Mouse (Mus musculus) retina, embryonic 14.5 days (tissue): Measurements from ENCODE around the gene Gna11.

Experiments used
- DNase-seq: peaks from one replicate; pipeline ENCODE4 v3.0.0-alpha.2; 2015; ENCODE audit warnings: low spot score

The Gna11 gene

GRCm38 (mm10) chr10:81545161-81545747 lies at the start of gene Gna11:
Gna11 (minus strand) TSS chr10:81545190.
- peak; percentile 99 for DNase-seq

- DNase-seq, result no peak
These were observed 48.9 kb upstream of the Gna11 start for GRCm38 (mm10) chr10:81593935-81594334.

GRCm38 (mm10) chr10:81593223-81593622 lies 48.2 kb upstream of the Gna11 start:
- no peak for DNase-seq

GRCm38 (mm10) chr10:81592631-81593030 lies 47.6 kb upstream of the Gna11 start:
- no peak for DNase-seq

- no peak for DNase-seq
These were observed 46.9 kb upstream of the Gna11 start for GRCm38 (mm10) chr10:81591846-81592245.

GRCm38 (mm10) chr10:81588739-81589138 lies 43.7 kb upstream of the Gna11 start:
- no peak for DNase-seq

- no peak for DNase-seq
These were observed 38.4 kb upstream of the Gna11 start for GRCm38 (mm10) chr10:81583347-81583746.

GRCm38 (mm10) chr10:81580441-81581070 lies 35.6 kb upstream of the Gna11 start:
- peak; percentile 41 for DNase-seq

GRCm38 (mm10) chr10:81579967-81580366 lies 35.0 kb upstream of the Gna11 start:
- no peak for DNase-seq

- no peak for DNase-seq
These were observed 30.7 kb upstream of the Gna11 start for GRCm38 (mm10) chr10:81575695-81576094.

- peak; percentile 62 for DNase-seq
These were observed 30.2 kb upstream of the Gna11 start for GRCm38 (mm10) chr10:81575208-81575631.

GRCm38 (mm10) chr10:81574081-81575056 lies 29.4 kb upstream of the Gna11 start, which contains the start of gene Tle2:
Tle2 (plus strand) TSS chr10:81574561.
- no peak for DNase-seq

GRCm38 (mm10) chr10:81572975-81573374 lies 28.0 kb upstream of the Gna11 start:
- DNase-seq, result no peak

- DNase-seq, result no peak
These were observed 27.2 kb upstream of the Gna11 start for GRCm38 (mm10) chr10:81572133-81572671.

GRCm38 (mm10) chr10:81571501-81571876 lies 26.5 kb upstream of the Gna11 start:
- peak; percentile 99 for DNase-seq

- peak; percentile 99 for DNase-seq
These were observed 26.0 kb upstream of the Gna11 start for GRCm38 (mm10) chr10:81570831-81571500.

GRCm38 (mm10) chr10:81570238-81570800 lies 25.3 kb upstream of the Gna11 start:
- peak; percentile 76 for DNase-seq

- DNase-seq, result peak; percentile 33
These were observed 24.7 kb upstream of the Gna11 start for GRCm38 (mm10) chr10:81569507-81570237.

GRCm38 (mm10) chr10:81568381-81569191 lies 23.6 kb upstream of the Gna11 start:
- DNase-seq, result peak; percentile 62
